Mouse (Mus musculus) G1E (cell line): ENCODE data around the gene Srm.

Experiments used
- CTCF ChIP-seq: IDR thresholded peaks from 2 replicates; pipeline ENCODE4 v1.5.1; 2012; ENCODE audit warnings: low read depth, low read length, inconsistent platforms, mixed read lengths
- GATA1 ChIP-seq: IDR thresholded peaks from 2 replicates; pipeline ENCODE4 v1.6.1; 2012; ENCODE audit warnings: borderline replicate concordance, low read length, inconsistent platforms, mixed read lengths
- GATA2 ChIP-seq: IDR thresholded peaks from 2 replicates; pipeline ENCODE4 v1.6.1; 2012; ENCODE audit warnings: low read depth, low read length, inconsistent platforms, borderline replicate concordance
- POLR2AphosphoS5 ChIP-seq: IDR thresholded peaks from 2 replicates; pipeline ENCODE4 v1.6.1; 2012; ENCODE audit warnings: low read depth, low read length, inconsistent platforms; ENCODE audit not compliant: insufficient replicate concordance
- TAL1 ChIP-seq: conservative IDR thresholded peaks from 2 replicates; pipeline ENCODE4 v1.6.1; 2012; ENCODE audit warnings: low read depth, low read length, inconsistent platforms, mixed read lengths

DNA sequence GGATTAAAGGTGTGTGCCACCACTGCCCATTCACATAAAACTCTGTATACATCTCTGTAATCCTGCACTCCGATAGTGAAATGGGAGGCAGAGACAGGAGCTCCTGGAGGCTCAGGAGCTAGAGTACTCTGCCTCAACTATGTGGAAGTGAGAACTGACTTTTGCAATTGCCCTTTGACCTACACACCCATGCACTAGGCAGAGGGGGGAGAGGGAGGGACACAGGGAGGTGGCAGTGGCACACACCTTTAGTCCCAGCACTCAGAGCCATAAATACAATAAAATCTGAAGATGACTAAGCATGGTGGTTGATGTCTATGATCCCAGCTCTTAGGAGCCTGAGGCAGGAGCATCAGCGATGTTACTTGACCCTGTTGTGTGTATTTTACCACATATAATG, 48.2 kb downstream of the Srm start:
- TF ChIP-seq TAL1 (no peak), GATA1 (no peak), CTCF (no peak), POLR2AphosphoS5 (no peak), GATA2 (no peak)
